In genomic region chr6:86832802-86833502, GRCm38 (mm10) we compare ENCODE assay signal across 8 mouse cellular contexts. TPM values are rescaled to one million over a fixed set of nuclear protein-coding genes. Genes with fewer than 3 reads are reported as not detected.
DNase-seq lines count a peak whose midpoint lies in the region; ATAC-seq and TF ChIP-seq lines count a peak whose summit lies in the region.

No protein-coding gene starts in this region.

- TF ChIP-seq CTCF in MEL (IDR thresholded peaks at IDR 0.05 in 2 of 3, conservative IDR thresholded peaks at IDR 0.05 in 1 of 3; ENCODE audit: control insufficient read depth in 1 of 3, insufficient read depth in 1 of 3, low read depth in 2 of 3, low read length in 3 of 3, poor library complexity in 1 of 3, severe bottlenecking in 1 of 3), result no peak
- TF ChIP-seq CTCF in heart, postnatal 0 days (IDR thresholded peaks at IDR 0.05; ENCODE audit: low read depth), result no peak

- no peaks in the 10 kb centered on the region for H3K79me2 ChIP-seq in MEL (ENCODE audit: control insufficient read depth, insufficient read depth, low read length, poor library complexity)

- H3K27me3 ChIP-seq in MEL (ENCODE audit: control insufficient read depth in 1 of 2, insufficient read depth in 2 of 2, low read length in 2 of 2), result no peaks in the 10 kb centered on the region
- no peaks in the 10 kb centered on the region for H3K27me3 ChIP-seq in heart, postnatal 0 days (ENCODE audit: control insufficient read depth, insufficient read depth, low read length)
- no peaks in the 10 kb centered on the region for H3K27me3 ChIP-seq in lung, embryonic 16.5 days (ENCODE audit: control insufficient read depth, insufficient read depth, low read depth, low read length)

- peaks cover 0 to 15% of the 10 kb centered on the region in 2 experiments; a peak in 2 of 4 replicates for H3K36me3 ChIP-seq in MEL (ENCODE audit: control insufficient read depth in 1 of 2, insufficient read depth in 2 of 2, low read length in 2 of 2)
- no peaks in the 10 kb centered on the region for H3K36me3 ChIP-seq in heart, postnatal 0 days (replicated peaks; ENCODE audit: control insufficient read depth, insufficient read depth, low read length)
- no peaks in the 10 kb centered on the region for H3K36me3 ChIP-seq in lung, embryonic 16.5 days (ENCODE audit: control insufficient read depth, insufficient read depth, low read length)

- peak; percentile 93 for DNase-seq in MEL (ENCODE audit: low read depth, low spot score)
- peak; percentile 41 for DNase-seq in brain, adult 2 months (ENCODE audit: low read depth, low spot score)
- peak; percentile 93 for DNase-seq in heart, postnatal 0 days (ENCODE audit: low spot score)
- DNase-seq in embryo, embryonic 10 days (ENCODE audit: low spot score), result no peak
- no peak for DNase-seq in urinary bladder, postnatal 10 days (ENCODE audit: low spot score)
- no peak for DNase-seq in frontal cortex, postnatal 36 days (ENCODE audit: low spot score in 2 of 2)

- H3K27ac ChIP-seq in MEL (ENCODE audit: control insufficient read depth, low read depth, low read length), result no peak overlapping the region; the same call in 1 of the 2 replicates
- H3K27ac ChIP-seq in heart, postnatal 0 days (ENCODE audit: low read depth), result peak overlapping the region; percentile 95
- H3K27ac ChIP-seq in lung, embryonic 16.5 days (ENCODE audit: low read length), result peak overlapping the region; percentile 68

- no peak overlapping the region for H3K4me2 ChIP-seq in heart, postnatal 0 days (ENCODE audit: low read depth, low read length)
- H3K4me2 ChIP-seq in lung, embryonic 16.5 days (ENCODE audit: low read depth, low read length), result no peak overlapping the region

- H3K4me1 ChIP-seq in MEL (ENCODE audit: control insufficient read depth in 1 of 2, insufficient read depth in 2 of 2, low read length in 2 of 2), result peaks cover 6 to 18% of the 10 kb centered on the region in 2 experiments
- H3K4me1 ChIP-seq in heart, postnatal 0 days (ENCODE audit: control insufficient read depth, insufficient read depth), result peaks cover 25% of the 10 kb centered on the region
- peaks cover 10% of the 10 kb centered on the region for H3K4me1 ChIP-seq in lung, embryonic 16.5 days (replicated peaks; ENCODE audit: control insufficient read depth, insufficient read depth, low read length)

- 17% methylated on average over 13 of the region's 13 CpGs for WGBS in heart, postnatal 0 days
- 56% methylated on average over 13 of the region's 13 CpGs for WGBS in lung, embryonic 16.5 days

- no peak for TF ChIP-seq POLR2A in MEL (IDR thresholded peaks at IDR 0.05; ENCODE audit: control insufficient read depth in 1 of 2, insufficient read depth in 1 of 2, low read depth in 1 of 2, low read length in 2 of 2, poor library complexity in 1 of 2)

- H3K9me3 ChIP-seq in MEL (replicated peaks; ENCODE audit: insufficient read depth, low read length), result no peaks in the 10 kb centered on the region
- H3K9me3 ChIP-seq in heart, postnatal 0 days (replicated peaks; ENCODE audit: control insufficient read depth, low read length), result 0 out of 2 replicates have a peak, but pooled peaks cover 4% of the 10 kb centered on the region
- H3K9me3 ChIP-seq in lung, embryonic 16.5 days (ENCODE audit: control insufficient read depth, low read length), result no peaks in the 10 kb centered on the region

- TF ChIP-seq RAD21 in MEL (IDR thresholded peaks at IDR 0.05; ENCODE audit: low read depth, low read length), result no peak

- TF ChIP-seq EP300 in MEL (IDR thresholded peaks at IDR 0.05; ENCODE audit: low read depth in 1 of 2, low read length in 2 of 2), result peak; percentile 91 to 94
- peak; percentile 98 for TF ChIP-seq EP300 in heart, postnatal 0 days (IDR thresholded peaks at IDR 0.05; ENCODE audit: low read depth)

- no peak overlapping the region for H3K9ac ChIP-seq in MEL (ENCODE audit: control insufficient read depth, low read depth, low read length, poor library complexity, severe bottlenecking)
- no peak overlapping the region; the same call in 1 of the 2 replicates for H3K9ac ChIP-seq in heart, postnatal 0 days (replicated peaks; ENCODE audit: low read depth, low read length)
- no peak overlapping the region for H3K9ac ChIP-seq in lung, embryonic 16.5 days (ENCODE audit: low read length)

- no peak overlapping the region; a peak in 1 of 4 replicates for H3K4me3 ChIP-seq in MEL (ENCODE audit: control insufficient read depth in 1 of 2, insufficient read depth in 1 of 2, low read depth in 2 of 2, low read length in 2 of 2)
- no peak overlapping the region for H3K4me3 ChIP-seq in heart, postnatal 0 days (ENCODE audit: low read depth, low read length)
- no peak overlapping the region for H3K4me3 ChIP-seq in lung, embryonic 16.5 days (ENCODE audit: low read length)

- peak; percentile 84 for ATAC-seq in heart, postnatal 0 days (ENCODE audit: insufficient read depth, low read depth)
- ATAC-seq in lung, embryonic 16.5 days (ENCODE audit: low read depth), result peak; percentile 43; the same call in 1 of the 2 replicates
- no peak for ATAC-seq in cerebellum, adult (ENCODE audit: insufficient number of reproducible peaks, low FRiP score, low TSS enrichment)

TF ChIP-seq in MEL, 35 proteins besides CTCF, POLR2A, EP300 and RAD21 (continues in another document):
- TF ChIP-seq USF2 (IDR thresholded peaks at IDR 0.05; ENCODE audit: borderline replicate concordance in 1 of 2, insufficient read depth in 1 of 2, low read depth in 1 of 2, low read length in 2 of 2) (no peak), CHD2 (IDR thresholded peaks at IDR 0.05; ENCODE audit: low read length) (0 out of 2 replicates have a peak, but pooled peaks have one; percentile 9), GATA1 (IDR thresholded peaks at IDR 0.05; ENCODE audit: low read depth, low read length) (peak; percentile 92), E2F4 (IDR thresholded peaks at IDR 0.05; ENCODE audit: borderline replicate concordance, low read depth, low read length) (no peak), POLR2AphosphoS5 (IDR thresholded peaks at IDR 0.05; ENCODE audit: borderline replicate concordance, low read depth, low read length) (no peak), SMC3 (IDR thresholded peaks at IDR 0.05; ENCODE audit: low read depth, low read length) (no peak), TAL1 (IDR thresholded peaks at IDR 0.05; ENCODE audit: low read length) (peak; percentile 84), POLR2AphosphoS2 (IDR thresholded peaks at IDR 0.05; ENCODE audit: low read length) (no peak), RCOR1 (IDR thresholded peaks at IDR 0.05; ENCODE audit: low read depth, low read length) (peak; percentile 89), USF1 (IDR thresholded peaks at IDR 0.05; ENCODE audit: low read depth, low read length) (no peak), KAT2A (conservative IDR thresholded peaks at IDR 0.05; ENCODE audit: low read depth, low read length) (no peak), ETS1 (IDR thresholded peaks at IDR 0.05; ENCODE audit: low read depth, low read length) (peak; percentile 95), GABPA (IDR thresholded peaks at IDR 0.05; ENCODE audit: low read depth, low read length) (no peak), MYC (IDR thresholded peaks at IDR 0.05; ENCODE audit: low read depth, low read length) (peak; percentile 71; the same call in 1 of the 2 replicates), UBTF (IDR thresholded peaks at IDR 0.05; ENCODE audit: borderline replicate concordance, insufficient read depth, low read depth, low read length) (no peak), NRF1 (IDR thresholded peaks at IDR 0.05; ENCODE audit: insufficient read depth, low read depth, low read length, poor library complexity, severe bottlenecking) (peak; percentile 40; the same call in 1 of the 2 replicates), ZKSCAN1 (IDR thresholded peaks at IDR 0.05; ENCODE audit: low read depth, low read length) (no peak), ZMIZ1 (IDR thresholded peaks at IDR 0.05; ENCODE audit: low read depth, low read length) (0 out of 2 replicates have a peak, but pooled peaks have one; percentile 25), ELF1 (IDR thresholded peaks at IDR 0.05; ENCODE audit: low read depth, low read length) (0 out of 2 replicates have a peak, but pooled peaks have one; percentile 28), TCF12 (IDR thresholded peaks at IDR 0.05; ENCODE audit: low read depth, low read length) (peak; percentile 97), MAFK (IDR thresholded peaks at IDR 0.05; ENCODE audit: borderline replicate concordance, low read depth, low read length) (peak; percentile 77; the same call in 1 of the 2 replicates), ZC3H11A (IDR thresholded peaks at IDR 0.05; ENCODE audit: low read depth, low read length) (no peak), MAX (IDR thresholded peaks at IDR 0.05; ENCODE audit: low read length) (peak; percentile 38; the same call in 1 of the 2 replicates), MYB (IDR thresholded peaks at IDR 0.05; ENCODE audit: low read depth, low read length) (peak; percentile 50), NELFE (IDR thresholded peaks at IDR 0.05; ENCODE audit: low read depth, low read length) (no peak), MEF2A (IDR thresholded peaks at IDR 0.05; ENCODE audit: extremely low read depth, insufficient replicate concordance, low read depth, low read length, poor library complexity, severe bottlenecking) (peak; percentile 99), TBP (IDR thresholded peaks at IDR 0.05; ENCODE audit: low read depth, low read length) (peak; percentile 15; the same call in 1 of the 2 replicates), MXI1 (IDR thresholded peaks at IDR 0.05; ENCODE audit: low read depth, low read length) (peak; percentile 69), JUND (IDR thresholded peaks at IDR 0.05; ENCODE audit: low read depth, low read length) (no peak)

RNA-seq across cellular contexts. Expression of gene Aak1, which starts 16.4 kb away (rescaled TPM):
- 6.4 and 7.2 TPM in 2 replicates for total RNA-seq in MEL (2012; rRNA removed)
- polyA plus RNA-seq in MEL (2012; ENCODE audit: insufficient read depth in 1 of 2, insufficient read length in 2 of 2, low read depth in 1 of 2, low replicate concordance in 2 of 2, missing spikeins in 1 of 2), result 100 to 1,000 TPM in 1 of 2 experiments, 10 to 100 TPM in 1; 25.4 to 353 TPM
- 24.9 and 46.7 TPM in 2 replicates for total RNA-seq in heart, postnatal 0 days (2014; rRNA removed; ENCODE audit: low replicate concordance)
- 9.2 and 10.0 TPM in 2 replicates for polyA plus RNA-seq in heart, postnatal 0 days (2015; fragmentation: Nextera tagmentation; extraction: Ambion mirVana)
- polyA plus RNA-seq in lung, embryonic 16.5 days (2015; fragmentation: Nextera tagmentation; extraction: Ambion mirVana), result 11.6 and 12.4 TPM in 2 replicates

RNA-seq across cellular contexts. Expression of gene Anxa4, which starts 39.6 kb away (rescaled TPM):
- total RNA-seq in MEL (2012; rRNA removed), result 30.4 and 31.1 TPM in 2 replicates
- 100 to 1,000 TPM in 1 of 2 experiments, 10 to 100 TPM in 1; 53.6 to 176 TPM for polyA plus RNA-seq in MEL (2012; ENCODE audit: insufficient read depth in 1 of 2, insufficient read length in 2 of 2, low read depth in 1 of 2, low replicate concordance in 2 of 2, missing spikeins in 1 of 2)
- total RNA-seq in heart, postnatal 0 days (2014; rRNA removed; ENCODE audit: low replicate concordance), result 23.7 and 26.7 TPM in 2 replicates
- polyA plus RNA-seq in heart, postnatal 0 days (2015; fragmentation: Nextera tagmentation; extraction: Ambion mirVana), result 25.3 and 26.1 TPM in 2 replicates
- 149 and 154 TPM in 2 replicates for polyA plus RNA-seq in lung, embryonic 16.5 days (2015; fragmentation: Nextera tagmentation; extraction: Ambion mirVana)

Comparison
In these comparisons a context has a peak if more than half of its experiments do, and no peak if none do; other contexts are left out.
1. DNase-seq: peak in MEL (single experiment), brain, adult 2 months (single experiment) and heart, postnatal 0 days (single experiment); none in embryo, embryonic 10 days (single experiment), urinary bladder, postnatal 10 days (single experiment) and frontal cortex, postnatal 36 days (0 of 2).